Mouse (Mus musculus): ENCODE measurements around the gene Mfsd4b2. TPM values are rescaled to one million over a fixed set of nuclear protein-coding genes. Genes with fewer than 3 reads are reported as not detected.

Gene Mfsd4b2
- polyA plus RNA-seq, 2 experiments from 2014 or later = not detected

DNA sequence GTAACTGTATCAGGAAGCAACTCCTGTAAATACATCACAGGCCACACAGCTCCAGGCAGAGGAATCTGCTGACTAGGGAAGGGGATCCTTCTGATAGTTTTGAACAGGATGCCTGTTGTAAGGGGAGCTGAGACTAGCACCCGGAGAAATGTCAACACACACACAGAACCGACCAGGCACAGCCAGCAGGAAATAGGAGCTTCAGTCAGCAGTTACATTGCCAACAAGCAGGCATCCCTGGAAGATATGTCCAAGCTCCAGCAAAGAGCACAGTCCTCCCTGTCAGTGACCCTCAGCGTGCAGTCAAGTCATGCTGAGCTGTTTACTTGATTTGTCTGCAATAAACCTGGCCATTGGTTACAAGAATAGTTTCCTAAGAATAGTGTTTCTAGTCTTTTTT, 38.1 kb downstream of the Mfsd4b2 start:
- ATAC-seq = no peak

Other genes starting within 250 kb of the Mfsd4b2 start
- gene Rev3l, start 194.8 kb downstream of the Mfsd4b2 start, polyA plus RNA-seq (2017; shearing (Covaris generic)) = 10 to 100 TPM; 14.6 to 15.5 TPM
- 1 to 10 TPM; 2.3 to 2.4 TPM for gene Mfsd4b4, start 27.7 kb downstream of the Mfsd4b2 start, polyA plus RNA-seq (2017; shearing (Covaris generic))
- not detected for gene Mfsd4b3, start 33.2 kb upstream of the Mfsd4b2 start, polyA plus RNA-seq (2017; shearing (Covaris generic))
- gene Mfsd4b5, start 59.7 kb upstream of the Mfsd4b2 start, polyA plus RNA-seq (2017; shearing (Covaris generic)) = under 1 TPM in 1 of 2 experiments, not detected in 1; 0.47 TPM
- not detected for gene Mfsd4b1, start 98.3 kb upstream of the Mfsd4b2 start, polyA plus RNA-seq (2017; shearing (Covaris generic))
- 1 to 10 TPM; 2.5 to 3.0 TPM for gene Slc16a10, start 215.3 kb upstream of the Mfsd4b2 start, polyA plus RNA-seq (2017; shearing (Covaris generic))

Data from CD4-positive, CD25-positive, alpha-beta regulatory T cell, adult 4 months (primary cell).